Mouse (Mus musculus) midbrain, embryonic 12.5 days (tissue): ENCODE results near the gene Magix. TPM values are rescaled to one million over a fixed set of nuclear protein-coding genes. Genes with fewer than 3 reads are reported as not detected.
A peak's percentile ranks its signal among the peaks of the same experiment; 100 is the strongest.
"Not testable (repeated sequence)": the region's sequence is repeated elsewhere in the genome, so short reads cannot be mapped to it uniquely, and the experiment has no call there.

Experiments used
- ATAC-seq: fragments of 200-750 bp; cut with Nextera tagmentation; 2 replicates; pipeline ENCODE4 v1.8.0; 2017; ENCODE audit warnings: low read depth, moderate TSS enrichment, moderate library complexity; ENCODE audit not compliant: low FRiP score
- H3K27ac ChIP-seq: fragments of 300-500 bp; sonication (generic); replicated peaks from 2 replicates; pipeline ENCODE4 v1.5.1; 2016; ENCODE audit warnings: mild to moderate bottlenecking
- H3K27me3 ChIP-seq: fragments of 300-500 bp; sonication (generic); 2 replicates; pipeline ENCODE4 v1.6.1; 2016; ENCODE audit warnings: mild to moderate bottlenecking
- H3K36me3 ChIP-seq: fragments of 300-500 bp; sonication (generic); 2 replicates; pipeline ENCODE4 v1.6.1; 2016
- H3K4me1 ChIP-seq: fragments of 300-500 bp; sonication (generic); 2 replicates; pipeline ENCODE4 v1.6.1; 2016
- H3K4me2 ChIP-seq: fragments of 300-500 bp; sonication (generic); replicated peaks from 2 replicates; pipeline ENCODE4 v1.6.1; 2016; ENCODE audit warnings: mild to moderate bottlenecking, moderate library complexity
- H3K4me3 ChIP-seq: fragments of 300-500 bp; sonication (generic); 2 replicates; pipeline ENCODE4 v1.5.1; 2016; ENCODE audit warnings: mild to moderate bottlenecking
- H3K9ac ChIP-seq: fragments of 300-500 bp; sonication (generic); replicated peaks from 2 replicates; pipeline ENCODE4 v1.6.1; 2016; ENCODE audit warnings: mild to moderate bottlenecking, moderate library complexity
- H3K9me3 ChIP-seq: fragments of 300-500 bp; sonication (generic); 2 replicates; pipeline ENCODE4 v1.6.1; 2016; ENCODE audit warnings: mild to moderate bottlenecking
- WGBS: fragments of 180-500 bp; shearing (Covaris S2); methylation state at CpG from one replicate; pipeline ENCODE4 v1.1.7; 2016; 5-methylcytosine and 5-hydroxymethylcytosine counted together
- polyA plus RNA-seq: library from polyadenylated mRNA; unstranded; fragments of >200 nt; fragmentation: Nextera tagmentation; extraction: Ambion mirVana; gene quantifications from 2 replicates; pipeline ENCODE4 v1.2.1, GENCODE M21; 2016

Gene Magix
- polyA plus RNA-seq, 1 experiment from 2014 or later, result 0.09 TPM

DNA sequence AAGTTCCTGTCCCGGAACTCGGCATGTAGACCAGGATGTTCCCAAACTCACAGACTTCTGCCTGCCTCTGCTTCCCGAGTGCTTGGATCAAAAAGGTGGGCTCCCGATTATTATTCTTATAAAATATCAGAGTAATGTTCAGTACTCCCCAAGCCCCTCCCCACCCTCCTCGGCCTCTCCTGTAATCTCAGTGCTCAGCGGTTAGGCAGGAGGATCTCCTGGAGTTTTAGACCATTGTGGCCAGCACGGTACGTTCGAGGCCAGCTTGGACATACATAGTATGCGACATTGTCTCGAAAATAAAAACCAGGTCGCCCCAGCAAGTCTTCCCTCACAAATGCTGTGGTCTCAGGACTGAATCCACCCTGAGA, 32.7 kb upstream of the Magix start:
- not testable (repeated sequence) for H3K4me1 ChIP-seq, H3K27me3 ChIP-seq, H3K36me3 ChIP-seq, H3K9me3 ChIP-seq, ATAC-seq
- WGBS, result 32% methylated on average over 6 of the region's 12 CpGs
- 0 out of 2 replicates have a peak overlapping the region, but pooled peaks have one; percentile 39 for H3K27ac ChIP-seq
- H3K4me3 ChIP-seq, result peak overlapping the region; percentile 34
- peak overlapping the region; percentile 37; the same call in 1 of the 2 replicates for H3K9ac ChIP-seq
- H3K4me2 ChIP-seq, result peak overlapping the region; percentile 50

DNA sequence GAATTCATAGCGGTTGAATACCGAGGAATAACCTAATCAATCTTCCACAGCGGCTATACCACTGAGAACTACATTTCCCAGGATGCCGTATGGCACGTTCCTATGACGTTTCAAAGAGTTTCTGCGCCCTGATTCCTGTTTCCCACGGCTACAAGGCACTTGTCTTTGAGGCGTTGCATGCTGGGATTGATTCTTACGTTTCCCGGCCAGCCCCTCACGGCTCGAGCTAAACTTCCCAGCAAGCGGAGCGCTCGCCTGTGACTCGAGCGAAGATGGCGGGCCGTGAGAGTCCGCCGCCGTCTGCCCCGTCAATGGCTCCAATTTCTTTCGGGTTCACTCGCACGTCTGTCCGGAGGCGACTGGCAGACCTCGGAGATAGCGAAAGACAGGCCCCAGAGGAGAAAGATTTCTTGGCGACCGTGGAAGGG, 15.9 kb upstream of the Magix start, which contains the start of gene Gpkow:
Gene Gpkow (plus strand): TSS at position 178 of the 428 bp plus-strand sequence.
- WGBS, result 23% methylated on average over 33 of the region's 33 CpGs
- Histone ChIP-seq H3K27ac (no peak within 1 kb of the TSS), H3K4me1 (0 out of 2 replicates have a peak, but pooled peaks cover 4% of the 10 kb centered on the region), H3K4me3 (peak within 1 kb of the TSS; percentile 57), H3K4me2 (peak within 1 kb of the TSS; percentile 57), H3K27me3 (no peaks in the 10 kb centered on the region), H3K9ac (peak within 1 kb of the TSS; percentile 57), H3K36me3 (peaks cover 3% of the 10 kb centered on the region), H3K9me3 (no peaks in the 10 kb centered on the region)
- peak; percentile 94 for ATAC-seq

DNA sequence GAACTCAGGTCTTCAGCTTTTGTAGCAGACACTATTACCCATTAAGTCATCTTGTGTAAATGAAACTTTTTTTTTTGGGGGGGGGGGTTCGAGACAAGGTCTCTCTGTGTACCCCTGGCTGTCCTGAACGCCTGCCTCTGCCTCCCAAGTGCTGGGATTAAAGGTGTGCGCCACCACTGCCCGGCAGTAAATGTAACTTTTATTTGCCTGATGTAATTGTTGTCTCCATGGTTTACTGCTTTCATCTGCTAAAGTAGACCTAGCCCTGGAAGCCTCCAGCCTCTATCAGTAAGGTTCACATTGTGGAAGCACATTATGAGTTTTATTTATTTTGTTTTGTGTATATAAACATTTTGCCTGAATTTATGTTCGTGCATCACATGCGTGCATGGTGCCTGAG, 15.5 kb upstream of the Magix start:
- H3K4me2 ChIP-seq, result peak overlapping the region; percentile 40
- H3K4me3 ChIP-seq, result 0 out of 2 replicates have a peak overlapping the region, but pooled peaks have one; percentile 57
- 0 out of 2 replicates have a peak, but pooled peaks cover 4% of the 10 kb centered on the region for H3K4me1 ChIP-seq
- 45% methylated on average over 6 of the region's 6 CpGs for WGBS
- no peaks in the 10 kb centered on the region for H3K9me3 ChIP-seq
- H3K9ac ChIP-seq, result no peak overlapping the region
- no peaks in the 10 kb centered on the region for H3K27me3 ChIP-seq
- no peak overlapping the region for H3K27ac ChIP-seq
- no peak; the same call in 1 of the 2 replicates for ATAC-seq
- no peaks in the 10 kb centered on the region; the same call in 1 of the 2 replicates for H3K36me3 ChIP-seq

DNA sequence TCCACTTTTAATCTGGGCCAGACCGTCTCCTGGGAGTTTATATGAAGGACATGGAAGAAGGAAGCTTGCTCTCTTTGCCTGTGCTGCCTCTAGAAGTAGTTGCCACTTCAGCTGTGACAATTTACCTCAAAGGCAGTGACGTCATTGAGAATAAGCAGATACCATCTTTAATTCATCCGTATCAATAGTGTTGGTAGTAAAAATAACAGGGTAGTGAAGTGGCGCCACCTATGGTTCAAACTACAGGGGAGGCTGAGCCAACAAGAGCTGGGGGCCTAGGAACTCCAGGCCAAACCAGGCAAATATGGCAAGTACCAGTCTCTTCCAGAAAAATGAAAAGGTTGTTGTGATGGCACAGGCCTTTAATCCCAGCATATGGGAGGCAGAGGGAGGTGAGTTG, 11.8 kb upstream of the Magix start:
- Histone ChIP-seq H3K27me3 (no peaks in the 10 kb centered on the region), H3K36me3 (no peaks in the 10 kb centered on the region), H3K4me3 (no peak overlapping the region), H3K9me3 (no peaks in the 10 kb centered on the region), H3K4me2 (no peak overlapping the region), H3K27ac (no peak overlapping the region), H3K9ac (no peak overlapping the region), H3K4me1 (0 out of 2 replicates have a peak, but pooled peaks cover 3% of the 10 kb centered on the region)
- 46% methylated on average over 4 of the region's 4 CpGs for WGBS
- ATAC-seq, result no peak

DNA sequence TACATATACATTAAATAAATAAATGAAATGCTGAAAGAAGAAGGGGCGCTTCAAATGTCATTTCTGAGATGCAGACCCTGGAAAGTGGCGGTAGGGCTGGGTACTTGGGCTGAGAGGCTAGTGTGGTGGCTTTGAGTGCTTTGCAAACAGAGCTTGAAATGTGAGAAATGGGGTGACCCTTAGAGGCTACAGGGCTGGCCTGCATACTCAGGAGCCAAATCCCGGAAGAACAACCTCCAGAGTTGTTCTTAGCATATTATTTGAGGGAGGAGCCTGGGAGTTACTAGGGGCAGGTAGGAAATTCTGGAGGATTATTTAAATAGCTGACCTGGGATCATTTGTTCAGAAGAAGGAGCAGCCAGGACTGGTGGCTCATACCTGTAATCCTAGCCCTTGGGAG, 9.4 kb upstream of the Magix start:
- H3K4me2 ChIP-seq, result no peak overlapping the region
- H3K27me3 ChIP-seq, result no peaks in the 10 kb centered on the region
- H3K27ac ChIP-seq, result no peak overlapping the region
- no peaks in the 10 kb centered on the region for H3K9me3 ChIP-seq
- H3K9ac ChIP-seq, result no peak overlapping the region
- H3K36me3 ChIP-seq, result no peaks in the 10 kb centered on the region
- 76% methylated on average over 3 of the region's 3 CpGs for WGBS
- no peak overlapping the region for H3K4me3 ChIP-seq
- no peaks in the 10 kb centered on the region for H3K4me1 ChIP-seq
- no peak for ATAC-seq

DNA sequence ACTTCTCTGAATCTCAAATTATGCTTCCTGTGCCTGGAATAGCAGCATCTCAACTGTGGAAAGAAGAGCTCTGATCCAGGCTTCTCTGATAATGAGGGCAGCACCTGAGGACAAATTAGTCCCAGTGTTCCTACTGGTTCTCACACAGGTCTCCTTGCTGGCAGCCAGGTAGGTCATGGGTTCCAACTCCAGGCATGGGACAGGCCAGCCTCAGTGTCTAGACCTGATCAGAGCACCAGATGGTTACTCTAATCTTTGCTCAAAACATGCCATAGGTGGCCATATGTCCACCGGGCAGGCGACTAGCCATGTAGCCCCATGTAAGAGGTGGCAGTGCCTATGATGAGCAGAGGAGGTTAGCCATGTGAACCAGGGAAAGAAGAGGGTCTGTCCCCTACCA, 7.3 kb upstream of the Magix start:
- Histone ChIP-seq H3K36me3 (no peaks in the 10 kb centered on the region), H3K4me3 (no peak overlapping the region), H3K4me2 (no peak overlapping the region), H3K27ac (no peak overlapping the region), H3K9me3 (no peaks in the 10 kb centered on the region), H3K9ac (no peak overlapping the region), H3K27me3 (no peaks in the 10 kb centered on the region), H3K4me1 (no peaks in the 10 kb centered on the region)
- no peak for ATAC-seq
- 79% methylated on average over 2 of the region's 2 CpGs for WGBS

DNA sequence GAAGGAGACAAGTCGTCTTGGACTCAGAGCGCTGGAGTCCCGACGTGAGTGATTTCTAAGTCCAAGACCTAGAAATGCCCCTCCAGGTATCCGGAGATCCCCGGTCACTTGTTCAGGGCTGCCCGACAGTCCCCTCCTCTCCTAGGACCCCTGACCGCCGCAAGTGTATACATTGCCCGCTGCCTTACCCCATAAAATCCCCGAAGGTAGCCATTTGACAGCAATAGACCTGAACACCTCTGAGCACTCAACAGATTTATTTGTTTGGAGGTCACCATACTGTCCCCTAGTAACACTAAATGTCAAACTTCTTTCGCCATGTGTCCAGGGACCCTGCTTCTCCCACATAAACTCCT, 1.0 kb downstream of the Magix start:
- peak overlapping the region; percentile 28 for H3K4me3 ChIP-seq
- ATAC-seq, result peak; percentile 63
- H3K27me3 ChIP-seq, result peaks cover under 1% of the 10 kb centered on the region
- 21% methylated on average over 12 of the region's 12 CpGs for WGBS
- H3K4me1 ChIP-seq, result no peaks in the 10 kb centered on the region
- H3K9me3 ChIP-seq, result no peaks in the 10 kb centered on the region
- H3K9ac ChIP-seq, result no peak overlapping the region
- no peak overlapping the region for H3K27ac ChIP-seq
- H3K36me3 ChIP-seq, result no peaks in the 10 kb centered on the region
- peak overlapping the region; percentile 49 for H3K4me2 ChIP-seq

DNA sequence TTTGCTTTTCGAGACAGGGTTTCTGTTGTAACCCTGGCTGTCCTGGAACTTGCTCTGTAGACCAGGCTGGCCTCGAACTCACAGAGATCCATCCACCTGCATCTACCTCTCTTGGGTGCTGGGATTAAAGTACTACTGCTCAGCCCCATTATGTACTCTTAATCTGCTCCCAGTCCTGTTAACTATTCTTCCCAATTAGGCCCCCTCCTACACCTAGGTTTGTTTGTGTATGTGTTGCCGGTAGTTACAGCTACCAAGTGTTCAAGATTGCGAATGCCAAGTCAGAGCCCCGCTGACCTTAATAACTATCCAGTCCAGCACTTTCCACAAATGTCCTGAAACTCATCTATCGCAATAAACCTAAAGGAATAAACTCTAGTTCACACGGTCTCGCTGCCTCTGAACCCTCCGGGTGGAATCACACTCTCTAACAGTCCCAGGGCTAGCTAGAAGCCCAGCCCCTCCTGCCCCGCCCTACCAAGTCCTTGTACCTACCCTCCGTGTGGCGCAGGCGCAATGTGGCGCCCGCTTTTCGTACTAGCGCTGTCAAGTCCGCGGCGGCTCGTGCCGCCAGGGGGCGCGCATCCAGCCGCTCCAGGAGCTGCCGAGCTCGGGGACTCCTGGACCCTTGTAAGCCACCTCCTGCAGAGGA, 1.5 kb downstream of the Magix start:
- Histone ChIP-seq H3K9me3 (no peaks in the 10 kb centered on the region), H3K4me2 (peak overlapping the region; percentile 49), H3K4me1 (no peaks in the 10 kb centered on the region), H3K27ac (no peak overlapping the region), H3K4me3 (peak overlapping the region; percentile 28), H3K27me3 (peaks cover 4% of the 10 kb centered on the region), H3K9ac (no peak overlapping the region), H3K36me3 (no peaks in the 10 kb centered on the region)
- WGBS, result 22% methylated on average over 27 of the region's 27 CpGs
- peak; percentile 93 for ATAC-seq

DNA sequence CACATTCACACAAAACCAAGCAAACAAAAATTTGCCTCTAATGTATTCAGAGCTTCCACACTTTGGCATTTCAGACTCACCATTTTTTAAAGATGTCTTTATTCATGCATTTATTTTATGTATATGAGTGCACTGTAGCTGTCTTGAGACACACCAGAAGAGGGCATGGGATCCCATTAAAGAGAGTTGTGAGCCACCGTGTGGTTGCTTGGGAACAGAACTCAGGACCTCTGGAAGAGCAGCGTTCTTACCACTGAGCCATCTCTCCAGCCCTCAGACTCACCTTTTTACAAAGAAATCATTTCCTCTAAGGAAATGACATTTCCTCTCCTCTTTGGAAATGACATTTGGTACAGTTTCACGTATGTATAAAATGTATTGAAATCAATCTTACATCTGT, 2.1 kb downstream of the Magix start:
- WGBS, result 57% methylated on average over 3 of the region's 3 CpGs
- Histone ChIP-seq H3K9me3 (no peaks in the 10 kb centered on the region), H3K4me3 (no peak overlapping the region), H3K27ac (no peak overlapping the region), H3K4me2 (no peak overlapping the region), H3K4me1 (no peaks in the 10 kb centered on the region), H3K27me3 (peaks cover 4% of the 10 kb centered on the region), H3K9ac (no peak overlapping the region), H3K36me3 (no peaks in the 10 kb centered on the region)
- ATAC-seq, result no peak

DNA sequence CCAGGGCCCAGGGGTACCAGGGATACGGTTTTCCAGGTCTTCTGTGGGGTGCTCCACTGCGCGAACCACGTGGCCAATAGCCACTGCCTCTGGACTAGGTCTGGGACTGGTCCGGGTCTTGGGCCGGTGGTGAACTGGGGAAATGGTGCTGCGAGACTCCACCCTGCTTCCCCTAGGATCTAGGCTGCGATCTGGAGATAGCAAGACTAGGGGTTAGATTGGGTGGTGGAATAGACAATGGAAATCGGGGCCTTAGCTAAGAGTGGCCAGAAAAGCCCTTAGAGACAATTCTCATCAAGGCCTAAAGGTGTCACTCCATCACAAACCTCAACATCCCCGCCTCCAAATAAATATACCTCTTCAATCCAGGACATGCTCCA, 6.1 kb downstream of the Magix start:
- Histone ChIP-seq H3K36me3 (no peaks in the 10 kb centered on the region), H3K9ac (no peak overlapping the region), H3K4me1 (no peaks in the 10 kb centered on the region), H3K27me3 (peaks cover 6% of the 10 kb centered on the region), H3K9me3 (no peaks in the 10 kb centered on the region), H3K27ac (no peak overlapping the region), H3K4me3 (peak overlapping the region; percentile 19), H3K4me2 (peak overlapping the region; percentile 37)
- no peak for ATAC-seq
- 27% methylated on average over 10 of the region's 10 CpGs for WGBS

DNA sequence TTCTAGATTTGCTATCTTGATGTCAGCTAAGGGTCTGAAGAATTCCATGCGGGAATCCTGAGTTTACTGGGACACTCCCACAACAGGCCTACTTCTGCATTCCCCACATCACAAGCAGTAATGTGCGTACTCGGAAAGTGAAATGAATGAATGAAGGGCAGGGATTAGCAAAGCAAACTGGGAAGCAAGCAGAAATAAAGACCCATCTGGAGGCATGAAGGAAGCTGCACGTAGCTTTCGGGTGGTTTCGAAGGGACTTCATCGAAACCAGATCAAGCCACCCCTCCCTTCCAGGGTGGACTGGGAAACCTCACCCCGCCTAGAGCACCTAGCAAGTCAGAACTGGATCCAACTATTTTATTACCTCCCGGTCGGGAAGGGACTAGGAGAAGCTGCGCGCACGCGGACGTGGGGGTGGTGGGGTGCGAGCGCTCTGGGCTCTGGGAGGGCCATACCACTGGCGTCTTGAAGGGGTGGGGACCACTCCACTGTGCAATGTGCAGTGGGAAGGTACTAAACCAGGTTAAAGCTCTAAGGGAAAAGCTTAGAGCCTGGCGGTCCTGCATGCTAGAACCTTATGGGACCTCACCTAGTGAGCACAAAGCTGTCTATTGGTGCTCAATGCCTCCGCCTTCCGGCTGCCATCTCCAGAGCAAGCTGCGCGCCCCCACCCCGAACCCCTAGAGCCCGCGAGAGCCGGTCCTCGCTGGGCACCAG, 6.6 kb downstream of the Magix start:
- peaks cover 6% of the 10 kb centered on the region for H3K27me3 ChIP-seq
- no peaks in the 10 kb centered on the region for H3K4me1 ChIP-seq
- peak overlapping the region; percentile 19 for H3K4me3 ChIP-seq
- H3K36me3 ChIP-seq, result no peaks in the 10 kb centered on the region
- no peaks in the 10 kb centered on the region for H3K9me3 ChIP-seq
- no peak overlapping the region for H3K27ac ChIP-seq
- peak overlapping the region; percentile 37 for H3K4me2 ChIP-seq
- no peak overlapping the region for H3K9ac ChIP-seq
- ATAC-seq, result no peak
- WGBS, result 37% methylated on average over 28 of the region's 28 CpGs

DNA sequence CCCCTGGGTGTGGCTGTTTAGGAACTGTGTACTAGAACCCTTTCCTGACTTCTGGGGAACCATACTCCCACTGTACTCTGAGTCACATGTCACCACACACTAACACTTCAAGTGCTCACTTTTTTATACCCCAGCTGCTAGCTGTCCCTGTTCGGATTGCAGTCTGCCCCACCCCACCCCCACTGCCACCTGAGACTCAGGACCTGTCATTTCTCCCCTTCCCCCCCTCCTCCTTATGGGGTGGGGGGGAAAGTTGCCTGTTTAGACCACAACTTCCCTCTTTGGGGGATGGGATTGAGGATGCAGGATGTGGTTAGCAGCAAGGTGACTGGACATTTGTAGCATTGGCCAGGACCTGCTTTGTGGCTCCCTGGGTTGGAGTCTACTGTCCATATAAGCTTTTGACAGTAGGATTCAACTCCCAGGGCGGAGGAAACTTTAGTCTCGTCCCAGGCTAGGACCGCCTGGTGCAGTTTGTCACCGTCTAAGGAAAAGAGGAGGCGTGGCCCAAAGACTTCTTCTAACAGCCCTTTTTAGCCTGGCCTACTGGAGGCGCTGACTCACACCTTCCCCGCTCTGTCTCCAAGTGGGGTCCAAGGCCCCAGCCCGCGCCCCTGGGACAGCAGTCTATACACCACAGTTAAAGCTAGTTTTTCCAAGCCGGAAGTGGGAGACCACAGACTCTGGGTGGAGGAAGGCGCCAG, 7.3 kb downstream of the Magix start:
- Histone ChIP-seq H3K9me3 (no peaks in the 10 kb centered on the region), H3K27me3 (peaks cover 6% of the 10 kb centered on the region), H3K27ac (no peak overlapping the region), H3K4me2 (0 out of 2 replicates have a peak overlapping the region, but pooled peaks have one; percentile 37), H3K4me1 (no peaks in the 10 kb centered on the region), H3K4me3 (no peak overlapping the region), H3K9ac (no peak overlapping the region), H3K36me3 (no peaks in the 10 kb centered on the region)
- no peak for ATAC-seq
- WGBS, result 39% methylated on average over 12 of the region's 12 CpGs
